Mouse (Mus musculus) spleen, adult 2 months (tissue): ENCODE measurements around the gene Dcdc2c.

ENCODE experiments used
- CTCF ChIP-seq: fragments of 200-500 bp; IDR thresholded peaks from 2 replicates; pipeline ENCODE4 v1.5.1; 2011; ENCODE audit warnings: mild to moderate bottlenecking, inconsistent platforms; ENCODE audit not compliant: insufficient read depth, insufficient read length, insufficient replicate concordance; ENCODE audit errors: extremely low read depth
- POLR2A ChIP-seq: fragments of 200-500 bp; IDR thresholded peaks from 2 replicates; pipeline ENCODE4 v1.6.1; 2011; ENCODE audit warnings: low read depth, low read length, inconsistent platforms

- no peak for TF ChIP-seq CTCF
- TF ChIP-seq POLR2A = no peak
These were observed 26.9 kb upstream of the Dcdc2c start for GRCm38 (mm10) chr12:28579132-28579531.
